Mouse (Mus musculus) stomach, embryonic 14.5 days (tissue): ENCODE measurements around the gene Ppfia3. TPM values are rescaled to one million over a fixed set of nuclear protein-coding genes. Genes with fewer than 3 reads are reported as not detected.
A peak's percentile ranks its signal among the peaks of the same experiment; 100 is the strongest.

Experiments
- ATAC-seq: fragments of 200-750 bp; cut with Nextera tagmentation; 2 replicates; pipeline ENCODE4 v1.8.0; 2017; ENCODE audit warnings: low read depth, moderate TSS enrichment; ENCODE audit not compliant: insufficient number of reproducible peaks, insufficient read depth, low FRiP score
- H3K27ac ChIP-seq: fragments of 300-500 bp; sonication (generic); 2 replicates; pipeline ENCODE4 v1.5.1; 2014; ENCODE audit warnings: mild to moderate bottlenecking, low read length, moderate library complexity, mixed read lengths
- H3K27me3 ChIP-seq: fragments of 300-500 bp; sonication (generic); 2 replicates; pipeline ENCODE4 v1.6.1; 2014; ENCODE audit warnings: low read length, control low read depth, mixed read lengths; ENCODE audit not compliant: control insufficient read depth, insufficient read depth
- H3K36me3 ChIP-seq: fragments of 300-500 bp; sonication (generic); 2 replicates; pipeline ENCODE4 v1.6.1; 2014; ENCODE audit warnings: mild to moderate bottlenecking, control low read depth, low read length, moderate library complexity, mixed read lengths; ENCODE audit not compliant: control insufficient read depth, insufficient read depth
- H3K4me1 ChIP-seq: fragments of 300-500 bp; sonication (generic); 2 replicates; pipeline ENCODE4 v1.6.1; 2014; ENCODE audit warnings: low read length, control low read depth, mixed read lengths; ENCODE audit not compliant: control insufficient read depth, insufficient read depth
- H3K4me2 ChIP-seq: fragments of 300-500 bp; sonication (generic); replicated peaks from 2 replicates; pipeline ENCODE4 v1.6.1; 2014; ENCODE audit warnings: low read depth, low read length, control low read depth
- H3K4me3 ChIP-seq: fragments of 300-500 bp; sonication (generic); 2 replicates; pipeline ENCODE4 v1.5.1; 2014; ENCODE audit warnings: low read depth, low read length, control low read depth
- H3K9ac ChIP-seq: fragments of 300-500 bp; sonication (generic); replicated peaks from 2 replicates; pipeline ENCODE4 v1.6.1; 2014; ENCODE audit warnings: low read depth, mild to moderate bottlenecking, control low read depth, low read length, moderate library complexity, mixed read lengths
- H3K9me3 ChIP-seq: fragments of 300-500 bp; sonication (generic); 2 replicates; pipeline ENCODE4 v1.6.1; 2016; ENCODE audit warnings: low read depth, low read length, control low read depth; ENCODE audit not compliant: control insufficient read depth
- WGBS: fragments of 180-500 bp; shearing (Covaris S2); extraction: QIAGEN DNeasy Blood & Tissue Kit; methylation state at CpG from one replicate; pipeline ENCODE4 v1.1.7; 2014; 5-methylcytosine and 5-hydroxymethylcytosine counted together
- polyA plus RNA-seq: library from polyadenylated mRNA; unstranded; fragments of >200 nt; fragmentation: Nextera tagmentation; extraction: Ambion mirVana; gene quantifications from 2 replicates; pipeline ENCODE4 v1.2.1, GENCODE M21; 2014

The Ppfia3 gene
- polyA plus RNA-seq, 1 experiment from 2014 or later = 6.1 TPM

DNA sequence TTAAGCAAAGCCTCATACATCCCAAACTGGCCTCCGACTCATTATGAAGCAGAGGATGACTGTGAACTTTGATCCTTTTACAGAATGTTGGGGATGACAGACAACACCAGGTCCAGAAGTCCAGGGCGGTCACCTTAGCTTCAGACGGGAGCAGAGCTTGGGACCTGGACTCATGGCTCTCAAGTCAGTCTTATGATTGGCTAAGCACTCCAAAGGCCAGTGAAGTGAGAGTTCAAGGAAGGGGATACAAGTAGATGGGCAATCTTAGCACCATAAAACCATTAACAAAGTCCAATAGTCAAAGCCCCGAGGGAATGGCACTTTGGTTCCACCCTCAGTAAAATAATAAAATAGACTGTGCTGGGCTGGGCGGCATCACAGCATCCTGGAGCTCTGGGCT is 43.8 kb downstream of the Ppfia3 start:
- 82% methylated on average over 5 of the region's 5 CpGs for WGBS
- H3K27ac ChIP-seq = no peak overlapping the region
- no peak for ATAC-seq
- H3K27me3 ChIP-seq = no peaks in the 10 kb centered on the region
- no peak overlapping the region for H3K4me2 ChIP-seq
- no peaks in the 10 kb centered on the region for H3K4me1 ChIP-seq
- H3K9me3 ChIP-seq = no peaks in the 10 kb centered on the region
- H3K36me3 ChIP-seq = peaks cover 7% of the 10 kb centered on the region; the same call in 1 of the 2 replicates
- no peak overlapping the region for H3K9ac ChIP-seq
- no peak overlapping the region for H3K4me3 ChIP-seq

GRCm38 (mm10) chr7:45322245-45322644 is 44.6 kb downstream of the Ppfia3 start:
- Histone ChIP-seq H3K4me1 (no peaks in the 10 kb centered on the region), H3K9ac (no peak overlapping the region), H3K4me3 (no peak overlapping the region), H3K9me3 (no peaks in the 10 kb centered on the region), H3K4me2 (no peak overlapping the region), H3K27ac (no peak overlapping the region), H3K27me3 (no peaks in the 10 kb centered on the region), H3K36me3 (peaks cover 11% of the 10 kb centered on the region; the same call in 1 of the 2 replicates)
- 87% methylated on average over 4 of the region's 4 CpGs for WGBS
- ATAC-seq = no peak

DNA sequence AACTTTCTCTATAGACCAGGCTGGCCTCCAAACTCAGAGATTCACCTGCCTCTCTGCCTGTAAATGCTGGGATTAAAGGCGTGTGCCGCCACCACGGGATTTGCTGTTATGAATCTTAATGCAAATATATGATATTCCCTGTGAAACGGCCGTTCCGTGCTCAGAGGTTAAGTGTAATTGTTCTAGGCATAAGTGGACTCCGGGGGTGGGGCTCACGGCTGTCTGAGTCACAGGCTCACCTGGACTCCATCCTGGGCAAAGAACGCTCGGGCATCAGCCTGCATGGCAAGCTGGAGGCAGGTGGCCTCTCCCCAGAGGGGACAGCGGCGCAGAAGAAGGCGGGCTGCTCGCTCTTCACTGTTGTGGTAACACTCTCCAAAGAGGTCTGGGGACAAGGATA is 50.3 kb downstream of the Ppfia3 start:
- no peak for ATAC-seq
- no peak overlapping the region for H3K4me2 ChIP-seq
- H3K9ac ChIP-seq = no peak overlapping the region
- 90% methylated on average over 14 of the region's 14 CpGs for WGBS
- H3K27me3 ChIP-seq = no peaks in the 10 kb centered on the region
- H3K27ac ChIP-seq = no peak overlapping the region
- H3K4me3 ChIP-seq = no peak overlapping the region
- H3K9me3 ChIP-seq = no peaks in the 10 kb centered on the region
- peaks cover 23% of the 10 kb centered on the region for H3K36me3 ChIP-seq
- peaks cover 13% of the 10 kb centered on the region for H3K4me1 ChIP-seq

DNA sequence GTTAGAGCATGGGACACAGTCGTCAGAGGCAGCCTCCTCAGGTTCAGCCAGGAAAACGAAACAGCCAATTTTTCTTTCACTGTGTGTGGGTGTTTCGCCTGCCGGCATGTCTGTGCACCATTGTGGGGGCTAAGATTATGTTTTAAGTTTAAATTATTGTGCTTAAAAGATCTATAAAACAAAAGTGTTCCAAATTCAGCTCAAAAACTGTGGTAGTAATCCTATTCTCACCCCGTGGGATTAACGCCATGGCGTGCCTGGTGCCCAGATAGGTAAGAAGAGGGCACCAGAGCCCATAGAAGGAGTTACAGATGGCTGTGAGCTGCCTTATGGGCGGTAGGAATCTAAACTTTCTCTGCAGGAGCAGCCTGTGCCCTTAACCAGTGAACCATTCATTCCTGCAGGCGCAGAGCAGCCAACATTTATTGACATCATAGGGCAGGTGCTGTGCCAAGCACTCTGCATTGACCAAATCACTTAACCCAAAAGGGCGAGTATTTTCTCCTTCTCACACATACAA is 51.6 kb downstream of the Ppfia3 start:
- no peak for ATAC-seq
- no peaks in the 10 kb centered on the region for H3K27me3 ChIP-seq
- H3K9ac ChIP-seq = no peak overlapping the region
- no peak overlapping the region for H3K27ac ChIP-seq
- H3K4me2 ChIP-seq = no peak overlapping the region
- H3K36me3 ChIP-seq = peaks cover 24% of the 10 kb centered on the region
- H3K9me3 ChIP-seq = no peaks in the 10 kb centered on the region
- 83% methylated on average over 10 of the region's 10 CpGs for WGBS
- H3K4me1 ChIP-seq = peaks cover 13% of the 10 kb centered on the region
- no peak overlapping the region for H3K4me3 ChIP-seq

- WGBS = 28% methylated on average over 9 of the region's 9 CpGs
- H3K9ac ChIP-seq = no peak overlapping the region
- H3K4me1 ChIP-seq = peaks cover 13% of the 10 kb centered on the region
Observed at GRCm38 (mm10) chr7:45313495-45313894, 53.3 kb downstream of the Ppfia3 start.

GRCm38 (mm10) chr7:45312686-45313453 is 53.9 kb downstream of the Ppfia3 start:
- ATAC-seq = no peak
- H3K4me2 ChIP-seq = no peak overlapping the region
- WGBS = 11% methylated on average over 10 of the region's 10 CpGs
- peaks cover 13% of the 10 kb centered on the region for H3K4me1 ChIP-seq
- H3K9ac ChIP-seq = no peak overlapping the region
- peak overlapping the region; percentile 52 for H3K27ac ChIP-seq
- H3K27me3 ChIP-seq = no peaks in the 10 kb centered on the region
- no peaks in the 10 kb centered on the region for H3K9me3 ChIP-seq
- H3K36me3 ChIP-seq = peaks cover 24% of the 10 kb centered on the region
- H3K4me3 ChIP-seq = no peak overlapping the region

More at GRCm38 (mm10) chr7:45313495-45313894, 53.3 kb downstream of the Ppfia3 start:
- Histone ChIP-seq H3K4me2 (no peak overlapping the region), H3K27me3 (no peaks in the 10 kb centered on the region), H3K9me3 (no peaks in the 10 kb centered on the region), H3K36me3 (peaks cover 24% of the 10 kb centered on the region), H3K27ac (peak overlapping the region; percentile 52), H3K4me3 (no peak overlapping the region)
- ATAC-seq = no peak

- Histone ChIP-seq H3K4me1 (peaks cover 13% of the 10 kb centered on the region), H3K4me3 (no peak overlapping the region), H3K27ac (no peak overlapping the region), H3K9me3 (no peaks in the 10 kb centered on the region), H3K36me3 (peaks cover 19% of the 10 kb centered on the region), H3K4me2 (no peak overlapping the region), H3K27me3 (no peaks in the 10 kb centered on the region), H3K9ac (no peak overlapping the region)
- ATAC-seq = no peak
- WGBS = 25% methylated on average over 8 of the region's 8 CpGs
Observed at GRCm38 (mm10) chr7:45312023-45312422, 54.8 kb downstream of the Ppfia3 start.

GRCm38 (mm10) chr7:45309455-45309854 is 57.4 kb downstream of the Ppfia3 start:
- Histone ChIP-seq H3K4me1 (peaks cover 13% of the 10 kb centered on the region), H3K4me3 (no peak overlapping the region), H3K27ac (no peak overlapping the region), H3K9ac (no peak overlapping the region), H3K4me2 (no peak overlapping the region), H3K36me3 (peaks cover 15% of the 10 kb centered on the region), H3K27me3 (no peaks in the 10 kb centered on the region), H3K9me3 (no peaks in the 10 kb centered on the region)
- no peak for ATAC-seq
- WGBS = 20% methylated on average over 9 of the region's 9 CpGs
